Mouse (Mus musculus) heart, postnatal 36 days (tissue): ENCODE data around the gene Gm36210. TPM values are rescaled to one million over a fixed set of nuclear protein-coding genes. Genes with fewer than 3 reads are reported as not detected.

Source experiments
- DNase-seq, 2 experiments: peaks; one replicate each; pipeline ENCODE4 v3.0.0; 2021 to 2022
- intact Hi-C: fragments of 180-260 bp; cut with DNase I; formaldehyde crosslinking; loops from one replicate; pipeline ENCODE4 v1.15.1; 2025
- total RNA-seq, 2 experiments: library from RNA; stranded (reverse); gene quantifications; 2 replicates each; pipeline ENCODE4 v1.2.3; 2021

The Gm36210 gene
- not detected for total RNA-seq

GRCm38 (mm10) chr7:4906466-4906950, at the start of gene Gm36210:
Gene Gm36210 (minus strand): TSS chr7:4906516.
- intact Hi-C loops = no loop called here
- DNase-seq = no peak

GRCm38 (mm10) chr7:4953815-4954445, 47.6 kb upstream of the Gm36210 start:
- intact Hi-C loops = no loop called here
- peak in 1 of 2 experiments; percentile 28 for DNase-seq

DNA sequence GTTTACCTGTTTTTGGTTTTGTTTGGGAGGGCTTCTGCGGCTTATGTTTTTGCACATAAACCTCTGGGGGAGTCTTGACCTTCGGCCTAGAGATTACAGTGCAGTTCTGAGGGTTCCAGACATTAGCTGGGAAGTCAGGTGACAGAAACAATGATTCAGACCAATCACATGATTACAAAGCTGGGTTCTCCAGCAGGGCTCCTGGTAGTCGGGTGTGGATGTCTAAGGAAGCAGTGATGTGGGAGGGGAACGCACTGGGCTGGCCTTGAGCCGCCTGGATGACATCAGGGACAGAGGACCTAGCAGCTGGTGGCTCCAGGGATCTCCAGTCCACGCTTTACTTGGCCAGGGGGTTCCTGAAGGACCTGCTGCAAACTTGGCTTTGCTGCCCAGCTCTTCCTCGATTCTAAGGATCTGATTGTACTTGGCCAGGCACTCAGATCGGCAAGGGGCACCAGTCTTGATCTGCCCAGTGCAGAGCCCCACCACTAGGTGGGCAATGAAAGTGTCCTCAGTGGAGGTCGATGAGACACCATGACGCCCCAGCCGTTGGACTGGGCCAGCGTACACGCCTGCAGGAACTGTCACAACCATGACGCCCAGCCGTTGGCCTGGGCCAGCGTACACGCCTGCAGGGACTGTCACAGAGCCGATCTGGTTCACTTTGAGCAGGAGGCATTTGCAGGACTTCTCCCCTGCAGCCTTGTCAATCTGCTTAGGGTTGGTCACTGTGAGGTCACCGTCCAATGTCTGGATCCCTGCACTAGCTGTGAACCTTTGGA, 44.4 kb upstream of the Gm36210 start:
- DNase-seq = peak in 1 of 2 experiments; percentile 42
- intact Hi-C loops = no loop called here

GRCm38 (mm10) chr7:4948386-4948785, 42.1 kb upstream of the Gm36210 start:
- no peak for DNase-seq
- intact Hi-C loops = loop anchor here (10.0 kb wide), 1 partner anchor 324 kb away; no protein-coding TSS in a partner anchor

- DNase-seq = peak; percentile 68 to 70
- intact Hi-C loops = loop anchor here (10.0 kb wide), 1 partner anchor 323 kb away; no protein-coding TSS in a partner anchor
These were observed 41.5 kb upstream of the Gm36210 start for GRCm38 (mm10) chr7:4947855-4948254.

DNA sequence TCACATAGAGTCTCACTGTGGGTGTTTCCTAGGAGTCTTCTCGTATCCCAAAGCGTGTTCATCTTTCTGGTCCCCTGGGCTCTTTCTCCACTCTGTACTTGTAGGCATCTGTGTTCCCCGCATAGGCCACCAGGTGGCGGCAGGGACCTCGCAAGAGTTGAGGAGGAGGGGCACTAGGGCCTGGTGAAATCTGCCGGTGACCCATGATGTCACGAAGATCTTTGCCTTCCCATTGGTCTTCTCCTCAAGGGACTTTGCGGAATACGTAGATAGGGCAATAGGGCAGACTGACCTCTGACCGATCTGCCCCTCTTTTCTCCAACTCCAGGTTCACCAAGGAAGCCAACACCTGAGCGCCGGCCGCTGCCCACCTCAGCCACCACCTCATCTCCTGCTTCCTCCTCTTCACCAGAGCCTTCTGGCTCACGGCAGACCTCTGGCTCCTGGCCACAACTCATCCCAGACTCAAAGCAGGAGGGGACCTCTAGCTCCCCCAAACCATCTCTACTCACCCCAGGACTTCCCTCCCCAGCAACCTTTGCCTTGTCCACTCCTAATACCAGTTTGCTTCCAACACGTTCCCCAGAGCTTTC, 37.0 kb upstream of the Gm36210 start:
- intact Hi-C loops = loop anchor here (1.0 to 10.0 kb wide), 6 partner anchors 21 to 319 kb away; partner anchors contain the start of genes Fiz1, Gm44973, Sbk2 and Ube2s
- DNase-seq = peak; percentile 95 to 98

- intact Hi-C loops = loop anchor here (1.0 to 10.0 kb wide), 6 partner anchors 22 to 318 kb away; partner anchors contain the start of genes Fiz1, Gm44973, Sbk2 and Ube2s
- DNase-seq = no peak
These were observed 36.4 kb upstream of the Gm36210 start for GRCm38 (mm10) chr7:4942673-4943072.

GRCm38 (mm10) chr7:4940068-4940479, 33.8 kb upstream of the Gm36210 start:
- intact Hi-C loops = loop anchor here (1.0 to 10.0 kb wide), 3 partner anchors 29 to 315 kb away; partner anchors contain the start of gene Ube2s
- peak; percentile 86 to 90 for DNase-seq

DNA sequence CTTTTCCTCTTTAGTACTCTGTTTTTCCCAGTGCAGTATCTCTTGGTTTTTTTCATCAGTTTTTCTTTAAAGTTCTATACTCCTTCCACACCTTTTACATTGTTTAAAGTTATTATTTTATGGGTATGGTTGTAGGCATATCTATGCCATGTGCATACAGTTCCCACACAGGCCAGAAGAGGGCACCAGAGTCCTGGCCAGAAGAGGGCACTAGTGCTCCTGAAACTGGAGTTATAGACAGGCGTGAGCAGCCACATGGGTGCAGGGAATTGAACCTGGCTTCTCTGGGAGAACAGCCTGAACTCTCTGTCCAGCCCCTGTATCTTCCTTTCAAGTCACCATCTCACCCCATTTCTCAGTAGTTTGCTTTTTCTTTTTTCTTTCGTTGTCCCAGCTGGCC, 32.1 kb upstream of the Gm36210 start:
- intact Hi-C loops = loop anchor here (2.0 kb wide), 1 partner anchor 382 kb away; no protein-coding TSS in a partner anchor
- peak; percentile 78 to 88 for DNase-seq

GRCm38 (mm10) chr7:4937392-4937791, 31.1 kb upstream of the Gm36210 start:
- intact Hi-C loops = no loop called here
- DNase-seq = no peak

- intact Hi-C loops = no loop called here
- DNase-seq = no peak
These were observed 30.5 kb upstream of the Gm36210 start for GRCm38 (mm10) chr7:4936832-4937231.

DNA sequence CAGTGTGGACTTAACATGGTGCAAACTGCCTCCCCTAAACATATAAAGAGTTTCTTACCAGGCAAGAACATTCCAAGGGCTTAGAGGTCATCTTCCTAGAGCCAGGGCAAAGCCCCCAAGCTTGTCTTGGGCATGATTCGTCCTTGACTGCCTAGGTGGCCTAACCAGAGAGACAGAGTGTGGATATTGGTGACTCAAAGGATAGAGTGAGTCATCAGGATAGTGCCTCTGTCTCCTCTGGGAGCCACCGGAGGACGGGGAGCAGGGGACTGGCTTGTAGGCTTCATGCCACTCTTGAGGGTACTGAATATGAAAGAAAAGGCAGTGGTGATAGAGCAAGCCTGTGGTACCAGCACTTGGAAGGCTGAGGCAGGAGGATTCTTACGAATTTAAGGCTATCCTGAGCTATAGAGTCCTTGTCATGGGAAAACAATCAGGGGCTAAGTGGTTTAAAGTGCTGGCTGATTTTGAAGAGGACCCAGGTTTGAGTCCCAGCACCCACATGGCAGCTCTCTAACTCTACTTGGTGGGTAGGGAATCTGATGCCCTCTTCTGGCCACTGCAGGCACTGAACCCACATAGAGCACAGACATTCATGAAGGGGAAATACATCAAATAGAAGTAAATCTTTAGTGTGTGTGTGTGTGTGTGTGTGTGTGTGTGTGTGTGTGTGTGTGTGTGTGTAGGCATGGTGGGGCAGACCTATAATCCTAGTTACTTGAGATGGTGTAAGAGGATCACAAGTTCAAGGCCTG, 28.0 kb upstream of the Gm36210 start:
- intact Hi-C loops = no loop called here
- no peak for DNase-seq

DNA sequence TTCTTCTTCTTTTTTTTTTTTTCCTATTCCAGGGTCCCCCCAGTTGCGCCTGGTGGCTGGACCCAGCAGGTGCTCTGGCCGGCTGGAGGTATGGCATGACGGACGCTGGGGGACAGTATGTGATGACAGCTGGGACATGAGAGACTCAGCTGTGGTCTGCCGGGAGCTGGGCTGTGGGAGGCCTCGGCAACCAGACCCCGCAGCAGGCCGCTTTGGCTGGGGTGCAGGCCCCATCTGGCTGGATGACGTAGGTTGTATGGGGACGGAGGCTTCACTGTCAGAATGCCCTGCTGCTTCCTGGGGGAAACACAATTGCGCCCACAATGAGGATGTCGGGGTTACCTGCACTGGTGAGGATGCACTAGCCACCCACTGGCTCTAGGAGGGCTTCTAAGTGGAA, 26.8 kb upstream of the Gm36210 start:
- intact Hi-C loops = no loop called here
- DNase-seq = no peak

DNA sequence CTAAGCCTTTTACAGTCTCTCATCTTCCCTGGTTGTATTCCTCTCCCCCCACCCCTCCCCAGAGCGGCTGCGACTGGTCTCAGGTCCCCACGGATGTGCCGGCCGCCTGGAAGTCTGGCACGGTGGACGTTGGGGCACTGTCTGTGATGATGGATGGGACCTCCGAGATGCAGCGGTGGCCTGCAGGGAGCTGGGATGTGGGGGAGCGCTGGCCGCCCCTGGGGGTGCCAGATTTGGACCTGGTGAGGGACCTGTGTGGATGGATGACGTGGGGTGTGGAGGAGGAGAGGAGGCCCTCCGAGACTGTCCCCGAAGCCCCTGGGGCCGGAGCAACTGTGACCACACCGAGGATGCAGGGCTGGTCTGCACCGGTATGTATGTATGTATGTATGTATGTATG, 22.0 kb upstream of the Gm36210 start:
- intact Hi-C loops = loop anchor here (10.0 kb wide), 3 partner anchors 274 to 784 kb away; partner anchors contain the start of gene Ppp6r1

GRCm38 (mm10) chr7:4927711-4928110, 21.4 kb upstream of the Gm36210 start:
- intact Hi-C loops = loop anchor here (10.0 kb wide), 3 partner anchors 273 to 783 kb away; partner anchors contain the start of gene Ppp6r1
- DNase-seq = no peak

More for the DNA sequence above, 22.0 kb upstream of the Gm36210 start:
- no peak for DNase-seq

DNA sequence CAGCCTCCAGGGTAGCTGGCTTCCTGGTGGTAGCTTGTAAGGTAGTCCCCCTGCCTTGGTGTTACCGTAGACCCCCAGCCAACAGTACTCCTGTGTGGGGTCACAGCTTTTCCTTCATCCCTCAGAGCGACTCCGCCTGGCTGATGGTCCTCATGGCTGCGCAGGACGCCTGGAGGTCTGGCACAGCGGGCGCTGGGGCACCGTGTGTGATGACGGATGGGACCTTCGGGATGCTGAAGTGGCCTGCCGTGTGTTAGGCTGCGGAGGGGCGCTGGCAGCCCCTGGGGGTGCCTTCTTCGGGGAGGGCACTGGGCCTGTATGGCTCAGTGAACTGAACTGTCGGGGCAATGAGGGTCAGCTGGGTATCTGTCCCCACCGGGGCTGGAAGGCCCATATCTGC, 20.5 kb upstream of the Gm36210 start:
- intact Hi-C loops = loop anchor here (10.0 kb wide), 3 partner anchors 272 to 782 kb away; partner anchors contain the start of gene Ppp6r1
- no peak for DNase-seq

GRCm38 (mm10) chr7:4925441-4926381, 19.4 kb upstream of the Gm36210 start, which contains the start of gene Ssc5d:
Gene Ssc5d (plus strand): TSS chr7:4925785.
- intact Hi-C loops = loop anchor here (10.0 kb wide), 3 partner anchors 271 to 781 kb away; partner anchors contain the start of gene Ppp6r1
- peak; percentile 50 to 64 for DNase-seq

DNA sequence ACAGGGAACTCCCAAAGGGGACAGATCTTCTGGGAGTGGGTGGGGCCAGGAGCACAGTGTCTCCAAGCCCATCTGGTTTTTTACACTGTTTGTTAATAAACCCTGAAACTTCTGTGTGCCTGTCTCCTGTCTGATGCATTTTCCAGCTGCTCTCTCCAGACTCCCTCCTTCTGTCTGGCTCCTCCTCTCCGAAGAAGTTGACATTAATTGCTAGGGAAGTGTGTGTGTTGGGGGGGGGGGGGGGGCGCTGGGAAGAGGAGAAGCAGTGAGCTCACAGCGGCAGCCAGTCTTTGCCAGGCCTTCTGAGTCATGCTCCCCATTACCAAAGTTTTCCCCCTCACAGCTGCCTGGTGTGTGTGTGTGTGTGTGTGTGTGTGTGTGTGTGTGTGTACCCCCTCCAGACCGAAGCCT, 18.6 kb upstream of the Gm36210 start:
- intact Hi-C loops = loop anchor here (1.0 to 10.0 kb wide), 4 partner anchors 10 to 780 kb away; partner anchors contain the start of genes Ppp6r1 and Zfp628

More for the DNA sequence above, 18.6 kb upstream of the Gm36210 start:
- peak; percentile 45 to 52 for DNase-seq
